Mouse (Mus musculus): Measurements from ENCODE around the gene Ttc17.

DNA sequence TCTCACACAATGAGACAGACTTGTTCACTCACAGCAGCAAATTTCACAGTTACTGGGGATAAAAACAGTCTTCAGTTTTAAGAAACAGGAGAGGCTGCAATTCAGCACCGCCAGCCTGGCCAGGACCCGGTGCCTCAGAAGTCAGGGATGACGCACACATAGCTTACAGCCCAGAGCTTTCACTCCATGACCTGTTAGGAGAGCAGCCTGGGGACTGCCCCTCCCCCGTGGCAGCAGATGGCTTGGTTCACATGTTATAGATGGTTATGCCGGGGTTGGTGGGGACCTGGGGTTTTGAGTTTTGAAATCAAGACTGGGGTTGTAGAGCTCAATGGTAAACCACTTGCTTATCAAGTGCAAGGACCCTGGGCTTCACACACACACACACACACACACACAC, 104.1 kb downstream of the Ttc17 start:
- TF ChIP-seq POLR2A (IDR thresholded peaks at IDR 0.05; ENCODE audit: insufficient read depth, low read depth, low read length) (no peak), CTCF (IDR thresholded peaks at IDR 0.05) (no peak), EP300 (IDR thresholded peaks at IDR 0.05; ENCODE audit: insufficient read depth, low read depth, low read length) (no peak)
